Mouse (Mus musculus): ENCODE results near the gene Ppp1r8. TPM values are rescaled to one million over a fixed set of nuclear protein-coding genes. Genes with fewer than 3 reads are reported as not detected.
"Not testable (repeated sequence)": the region's sequence is repeated elsewhere in the genome, so short reads cannot be mapped to it uniquely, and the experiment has no call there.

Ppp1r8 gene
- polyA plus RNA-seq, 1 experiment from 2014 or later = 52.0 TPM

GRCm38 (mm10) chr4:132793322-132794004 lies 49.5 kb downstream of the Ppp1r8 start:
- not testable (repeated sequence) for H3K27ac ChIP-seq (ENCODE audit: low read length); H3K4me3 ChIP-seq (replicated peaks; ENCODE audit: low read length); ATAC-seq (ENCODE audit: insufficient read depth, low FRiP score); H3K9ac ChIP-seq (ENCODE audit: low read length); H3K27me3 ChIP-seq (ENCODE audit: control insufficient read depth, insufficient read depth, low read length); H3K36me3 ChIP-seq (ENCODE audit: control insufficient read depth, insufficient read depth, low read length); H3K4me1 ChIP-seq (ENCODE audit: control insufficient read depth, insufficient read depth, low read length); H3K9me3 ChIP-seq (replicated peaks; ENCODE audit: control insufficient read depth, low read length); H3K4me2 ChIP-seq (ENCODE audit: low read depth, low read length)
- WGBS = 78% methylated on average over 8 of the region's 9 CpGs

DNA sequence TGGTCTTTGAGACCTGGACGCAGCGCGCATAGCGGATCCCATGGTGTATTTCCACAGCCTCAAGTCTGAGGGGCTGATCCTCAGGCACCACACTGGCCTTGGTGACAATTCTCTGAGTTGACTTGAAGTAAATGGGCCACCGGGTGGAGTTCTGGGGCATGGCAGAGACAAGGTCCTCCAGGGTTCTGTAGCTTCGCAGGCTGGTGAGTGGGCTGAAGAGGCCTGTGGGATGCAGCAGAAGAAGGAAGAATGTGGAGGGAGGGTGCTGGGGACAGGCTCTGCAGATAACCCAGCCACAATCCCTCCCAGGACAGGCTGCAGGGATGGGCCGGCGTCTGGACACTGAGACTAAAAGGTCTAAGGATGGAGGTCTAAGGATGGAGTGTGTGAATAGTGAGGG lies 53.2 kb downstream of the Ppp1r8 start:
- H3K4me2 ChIP-seq (ENCODE audit: low read depth, low read length) = no peak overlapping the region
- H3K36me3 ChIP-seq (ENCODE audit: control insufficient read depth, insufficient read depth, low read length) = no peaks in the 10 kb centered on the region
- no peaks in the 10 kb centered on the region for H3K27me3 ChIP-seq (ENCODE audit: control insufficient read depth, insufficient read depth, low read length)
- H3K9ac ChIP-seq (ENCODE audit: low read length) = no peak overlapping the region
- WGBS = 88% methylated on average over 8 of the region's 8 CpGs
- no peaks in the 10 kb centered on the region for H3K4me1 ChIP-seq (ENCODE audit: control insufficient read depth, insufficient read depth, low read length)
- no peak overlapping the region for H3K4me3 ChIP-seq (replicated peaks; ENCODE audit: low read length)
- no peaks in the 10 kb centered on the region for H3K9me3 ChIP-seq (replicated peaks; ENCODE audit: control insufficient read depth, low read length)
- no peak for ATAC-seq (ENCODE audit: insufficient read depth, low FRiP score)
- no peak overlapping the region for H3K27ac ChIP-seq (ENCODE audit: low read length)

DNA sequence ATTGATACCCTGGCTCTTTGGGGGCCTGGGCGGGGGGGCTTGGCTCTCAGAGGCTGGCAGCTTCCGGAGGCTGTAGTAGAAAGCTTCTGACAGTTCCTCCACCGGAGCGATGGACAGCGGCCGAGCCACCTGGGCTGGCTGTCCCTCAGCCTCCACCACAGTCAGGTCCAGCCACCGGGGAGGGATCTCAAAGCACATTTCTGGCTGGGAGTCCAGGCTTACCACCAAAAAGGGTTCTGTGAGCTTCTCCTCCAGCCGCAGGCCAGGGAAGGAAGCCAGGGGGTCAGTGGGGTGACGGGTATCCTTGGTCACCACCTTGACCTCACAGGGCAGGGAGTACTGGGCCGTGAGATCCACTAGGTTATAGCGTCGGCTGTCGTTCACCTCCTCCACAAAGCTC lies 57.7 kb downstream of the Ppp1r8 start:
- no peaks in the 10 kb centered on the region for H3K9me3 ChIP-seq (replicated peaks; ENCODE audit: control insufficient read depth, low read length)
- WGBS = 90% methylated on average over 13 of the region's 13 CpGs
- no peak overlapping the region for H3K4me2 ChIP-seq (ENCODE audit: low read depth, low read length)
- no peaks in the 10 kb centered on the region for H3K36me3 ChIP-seq (ENCODE audit: control insufficient read depth, insufficient read depth, low read length)
- no peak for ATAC-seq (ENCODE audit: insufficient read depth, low FRiP score)
- no peaks in the 10 kb centered on the region for H3K4me1 ChIP-seq (ENCODE audit: control insufficient read depth, insufficient read depth, low read length)
- H3K27me3 ChIP-seq (ENCODE audit: control insufficient read depth, insufficient read depth, low read length) = no peaks in the 10 kb centered on the region
- no peak overlapping the region for H3K9ac ChIP-seq (ENCODE audit: low read length)
- no peak overlapping the region for H3K27ac ChIP-seq (ENCODE audit: low read length)
- no peak overlapping the region for H3K4me3 ChIP-seq (replicated peaks; ENCODE audit: low read length)

GRCm38 (mm10) chr4:132783732-132784131 lies 59.2 kb downstream of the Ppp1r8 start:
- Histone ChIP-seq H3K4me3 (replicated peaks; ENCODE audit: low read length) (no peak overlapping the region), H3K27me3 (ENCODE audit: control insufficient read depth, insufficient read depth, low read length) (no peaks in the 10 kb centered on the region), H3K36me3 (ENCODE audit: control insufficient read depth, insufficient read depth, low read length) (0 out of 2 replicates have a peak, but pooled peaks cover 3% of the 10 kb centered on the region), H3K27ac (ENCODE audit: low read length) (no peak overlapping the region), H3K9ac (ENCODE audit: low read length) (no peak overlapping the region), H3K4me2 (ENCODE audit: low read depth, low read length) (no peak overlapping the region), H3K9me3 (replicated peaks; ENCODE audit: control insufficient read depth, low read length) (no peaks in the 10 kb centered on the region), H3K4me1 (ENCODE audit: control insufficient read depth, insufficient read depth, low read length) (no peaks in the 10 kb centered on the region)
- ATAC-seq (ENCODE audit: insufficient read depth, low FRiP score) = no peak
- WGBS = 80% methylated on average over 2 of the region's 2 CpGs

GRCm38 (mm10) chr4:132780288-132780687 lies 62.7 kb downstream of the Ppp1r8 start:
- no peaks in the 10 kb centered on the region for H3K4me1 ChIP-seq (ENCODE audit: control insufficient read depth, insufficient read depth, low read length)
- H3K9me3 ChIP-seq (replicated peaks; ENCODE audit: control insufficient read depth, low read length) = no peaks in the 10 kb centered on the region
- peaks cover 25% of the 10 kb centered on the region for H3K36me3 ChIP-seq (ENCODE audit: control insufficient read depth, insufficient read depth, low read length)
- no peak overlapping the region for H3K9ac ChIP-seq (ENCODE audit: low read length)
- no peak overlapping the region for H3K4me2 ChIP-seq (ENCODE audit: low read depth, low read length)
- no peak overlapping the region for H3K27ac ChIP-seq (ENCODE audit: low read length)
- 87% methylated on average over 4 of the region's 4 CpGs for WGBS
- ATAC-seq (ENCODE audit: insufficient read depth, low FRiP score) = no peak
- no peaks in the 10 kb centered on the region for H3K27me3 ChIP-seq (ENCODE audit: control insufficient read depth, insufficient read depth, low read length)
- no peak overlapping the region for H3K4me3 ChIP-seq (replicated peaks; ENCODE audit: low read length)

DNA sequence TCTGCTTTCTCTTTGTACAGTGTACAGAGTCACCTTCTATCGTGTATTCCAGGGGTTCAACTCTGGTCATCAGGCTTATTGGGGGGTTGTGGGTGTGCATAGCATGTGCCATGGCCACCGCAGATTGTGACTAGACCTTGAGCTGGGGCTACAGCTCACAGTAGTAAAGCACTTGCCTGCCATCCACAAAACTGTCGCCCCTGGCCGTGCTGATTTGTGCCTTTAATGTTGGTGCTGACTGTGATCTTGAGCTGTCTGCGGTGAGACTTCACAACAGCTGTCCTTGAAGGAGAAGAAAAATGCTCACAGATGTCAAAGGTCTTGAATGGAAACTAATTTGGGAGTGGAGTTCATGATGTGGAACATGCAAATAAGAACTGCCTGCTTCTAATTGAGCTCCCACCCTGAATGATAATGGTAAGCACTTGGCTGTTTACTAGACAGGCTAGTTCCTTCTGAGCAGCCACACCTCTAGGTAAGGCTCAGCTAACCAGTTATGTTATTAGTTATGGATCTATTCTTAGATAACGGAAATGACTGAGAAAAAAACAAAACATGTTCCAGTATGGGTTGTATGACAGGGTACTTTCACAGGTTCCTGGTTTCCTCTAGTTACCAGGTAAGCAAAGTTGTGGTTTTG lies 64.3 kb downstream of the Ppp1r8 start:
- Histone ChIP-seq H3K9me3 (replicated peaks; ENCODE audit: control insufficient read depth, low read length) (no peaks in the 10 kb centered on the region), H3K4me3 (replicated peaks; ENCODE audit: low read length) (no peak overlapping the region), H3K9ac (ENCODE audit: low read length) (no peak overlapping the region), H3K4me2 (ENCODE audit: low read depth, low read length) (no peak overlapping the region), H3K4me1 (ENCODE audit: control insufficient read depth, insufficient read depth, low read length) (no peaks in the 10 kb centered on the region), H3K36me3 (ENCODE audit: control insufficient read depth, insufficient read depth, low read length) (peaks cover 38% of the 10 kb centered on the region), H3K27me3 (ENCODE audit: control insufficient read depth, insufficient read depth, low read length) (no peaks in the 10 kb centered on the region), H3K27ac (ENCODE audit: low read length) (no peak overlapping the region)
- ATAC-seq (ENCODE audit: insufficient read depth, low FRiP score) = no peak
- 89% methylated on average over 6 of the region's 6 CpGs for WGBS

Other genes with a start within 250 kb of the Ppp1r8 start
- gene Eya3, start 204.2 kb downstream of the Ppp1r8 start, polyA plus RNA-seq (2015; fragmentation: Nextera tagmentation; extraction: Ambion mirVana) = 23.5 and 23.8 TPM in 2 replicates
- gene Xkr8, start 110.6 kb downstream of the Ppp1r8 start, polyA plus RNA-seq (2015; fragmentation: Nextera tagmentation; extraction: Ambion mirVana) = 4.9 and 6.0 TPM in 2 replicates
- 5.3 and 6.3 TPM in 2 replicates for gene Smpdl3b, start 85.9 kb downstream of the Ppp1r8 start, polyA plus RNA-seq (2015; fragmentation: Nextera tagmentation; extraction: Ambion mirVana)
- 67.0 and 75.3 TPM in 2 replicates for gene Rpa2, start 74.8 kb downstream of the Ppp1r8 start, polyA plus RNA-seq (2015; fragmentation: Nextera tagmentation; extraction: Ambion mirVana)
- 1.4 and 1.8 TPM in 2 replicates for gene Themis2, start 46.8 kb downstream of the Ppp1r8 start, polyA plus RNA-seq (2015; fragmentation: Nextera tagmentation; extraction: Ambion mirVana)
- 59.6 and 62.7 TPM in 2 replicates for gene Stx12, start 41.3 kb upstream of the Ppp1r8 start, polyA plus RNA-seq (2015; fragmentation: Nextera tagmentation; extraction: Ambion mirVana)
- gene Fam76a, start 79.4 kb upstream of the Ppp1r8 start, polyA plus RNA-seq (2015; fragmentation: Nextera tagmentation; extraction: Ambion mirVana) = 31.9 and 34.0 TPM in 2 replicates
- gene Fgr, start 130.9 kb upstream of the Ppp1r8 start, polyA plus RNA-seq (2015; fragmentation: Nextera tagmentation; extraction: Ambion mirVana) = 1.2 and 1.8 TPM in 2 replicates
- 4.9 and 7.1 TPM in 2 replicates for gene Ahdc1, start 168.1 kb upstream of the Ppp1r8 start, polyA plus RNA-seq (2015; fragmentation: Nextera tagmentation; extraction: Ambion mirVana)